Mouse (Mus musculus) kidney, postnatal 25 days (tissue): ENCODE measurements around the gene Mcm3ap.

Source experiments
- DNase-seq, 2 experiments: peaks; one replicate each; pipeline ENCODE4 v3.0.0; 2021; ENCODE audit warnings: mixed read lengths in 2 of 2

Mcm3ap gene

GRCm38 (mm10) chr10:76495501-76495900, 26.8 kb downstream of the Mcm3ap start:
- no peak for DNase-seq

GRCm38 (mm10) chr10:76496366-76496765, 27.6 kb downstream of the Mcm3ap start:
- DNase-seq = no peak

- DNase-seq = no peak
Observed at GRCm38 (mm10) chr10:76497522-76497921, 28.8 kb downstream of the Mcm3ap start.

GRCm38 (mm10) chr10:76504271-76504943, 35.7 kb downstream of the Mcm3ap start:
- DNase-seq = no peak

GRCm38 (mm10) chr10:76505865-76506264, 37.1 kb downstream of the Mcm3ap start:
- no peak for DNase-seq

GRCm38 (mm10) chr10:76512965-76513583, 44.3 kb downstream of the Mcm3ap start:
- peak; percentile 78 to 80 for DNase-seq

- no peak for DNase-seq
Observed at GRCm38 (mm10) chr10:76530922-76531321, 62.2 kb downstream of the Mcm3ap start.

GRCm38 (mm10) chr10:76531375-76531774, 62.6 kb downstream of the Mcm3ap start, which contains the start of gene Lss:
Lss (plus strand) TSS chr10:76531588.
- DNase-seq = peak; percentile 96 to 99

GRCm38 (mm10) chr10:76531828-76532227, 63.1 kb downstream of the Mcm3ap start:
- DNase-seq = no peak

GRCm38 (mm10) chr10:76535526-76535925, 66.8 kb downstream of the Mcm3ap start:
- DNase-seq = no peak

- DNase-seq = no peak
Observed at GRCm38 (mm10) chr10:76537619-76538018, 68.9 kb downstream of the Mcm3ap start.

- DNase-seq = no peak
Observed at GRCm38 (mm10) chr10:76541336-76542085, 72.8 kb downstream of the Mcm3ap start.

GRCm38 (mm10) chr10:76542636-76543375, 74.1 kb downstream of the Mcm3ap start:
- DNase-seq = no peak

- DNase-seq = peak in 1 of 2 experiments; percentile 29
Observed at GRCm38 (mm10) chr10:76546566-76546965, 77.8 kb downstream of the Mcm3ap start.

- no peak for DNase-seq
Observed at GRCm38 (mm10) chr10:76548218-76548617, 79.5 kb downstream of the Mcm3ap start.

- no peak for DNase-seq
Observed at GRCm38 (mm10) chr10:76550458-76550857, 81.7 kb downstream of the Mcm3ap start.

GRCm38 (mm10) chr10:76551556-76551955, 82.8 kb downstream of the Mcm3ap start:
- DNase-seq = no peak

GRCm38 (mm10) chr10:76554061-76554460, 85.3 kb downstream of the Mcm3ap start:
- no peak for DNase-seq

GRCm38 (mm10) chr10:76561972-76562371, 93.2 kb downstream of the Mcm3ap start, which contains the start of gene Spatc1l:
Spatc1l (plus strand) TSS chr10:76562272.
- no peak for DNase-seq
